In genomic region chr13:73833809-73834208, GRCm38 (mm10) we compare ENCODE assay signal across 17 mouse cellular contexts. TPM values are rescaled to one million over a fixed set of nuclear protein-coding genes. Genes with fewer than 3 reads are reported as not detected.
DNase-seq lines count a peak whose midpoint lies in the region; ATAC-seq lines count a peak whose summit lies in the region.
"Had no signal": no experiment of that assay in that cellular context is flagged by ENCODE, and none has a peak within 500 bp of the region (broad histone marks: within the 10 kb centered on the region; RNA-seq: fewer than 3 reads in every experiment).

No protein-coding gene starts in this region.

- H3K4me3 ChIP-seq in heart, embryonic 11.5 days (ENCODE audit: low read depth, low read length), result no peak overlapping the region
- no peak overlapping the region for H3K4me3 ChIP-seq in embryonic facial prominence, embryonic 11.5 days (ENCODE audit: low read depth, low read length)
- no peak overlapping the region for H3K4me3 ChIP-seq in limb, embryonic 13.5 days
- H3K4me3 ChIP-seq: heart, embryonic 15.5 days; lung, embryonic 15.5 days had no signal

- H3K27me3 ChIP-seq in heart, embryonic 11.5 days (ENCODE audit: control insufficient read depth, insufficient read depth, low read length), result no peaks in the 10 kb centered on the region
- no peaks in the 10 kb centered on the region for H3K27me3 ChIP-seq in embryonic facial prominence, embryonic 11.5 days (ENCODE audit: control insufficient read depth, insufficient read depth, low read length)
- H3K27me3 ChIP-seq in limb, embryonic 13.5 days, result 0 out of 2 replicates have a peak, but pooled peaks cover 2% of the 10 kb centered on the region
- H3K27me3 ChIP-seq: heart, embryonic 15.5 days; lung, embryonic 15.5 days had no signal

- no peak for DNase-seq in heart, postnatal 14 days
- peak; percentile 66 for DNase-seq in embryo, embryonic 10 days (ENCODE audit: low spot score)
- peak; percentile 89 for DNase-seq in embryonic facial prominence, embryonic 11.5 days (ENCODE audit: low spot score)
- DNase-seq in thymus, postnatal 10 days (ENCODE audit: low spot score in 2 of 2), result no peak
- no peak for DNase-seq in layer of hippocampus, adult 9-11 months
- no peak for DNase-seq in left cerebral cortex, postnatal 10 days (ENCODE audit: extremely low spot score in 1 of 2, low spot score in 2 of 2)
- DNase-seq: adrenal gland, postnatal 25 days; cerebellum, postnatal 10 days; gastrocnemius, postnatal 25 days; kidney, postnatal 25 days; right cerebral cortex, postnatal 14 days had no signal

- H3K9me3 ChIP-seq in heart, embryonic 11.5 days (replicated peaks; ENCODE audit: control insufficient read depth, low read length), result no peaks in the 10 kb centered on the region
- H3K9me3 ChIP-seq in embryonic facial prominence, embryonic 11.5 days (replicated peaks; ENCODE audit: control insufficient read depth, low read length), result no peaks in the 10 kb centered on the region
- H3K9me3 ChIP-seq in limb, embryonic 13.5 days, result no peaks in the 10 kb centered on the region
- H3K9me3 ChIP-seq: heart, embryonic 15.5 days; lung, embryonic 15.5 days had no signal

- WGBS in heart, embryonic 11.5 days (ENCODE audit: insufficient replicate concordance), result 72% methylated on average over 12 of the region's 12 CpGs
- 24% methylated on average over 12 of the region's 12 CpGs for WGBS in embryonic facial prominence, embryonic 11.5 days
- 4% methylated on average over 12 of the region's 12 CpGs for WGBS in limb, embryonic 13.5 days

- intact Hi-C loops in heart, postnatal 14 days (cut with DNase I), result loop anchor here (10.0 kb wide), 1 partner anchor 471 kb away; no protein-coding TSS in a partner anchor
- intact Hi-C loops in left cerebral cortex, postnatal 10 days (cut with DNase I), result no loop called here

- no peak overlapping the region for H3K27ac ChIP-seq in heart, embryonic 11.5 days (ENCODE audit: low read depth, low read length)
- H3K27ac ChIP-seq in embryonic facial prominence, embryonic 11.5 days (replicated peaks; ENCODE audit: low read depth, low read length), result peak overlapping the region; percentile 83
- H3K27ac ChIP-seq in limb, embryonic 13.5 days, result peak overlapping the region; percentile 92
- H3K27ac ChIP-seq: heart, embryonic 15.5 days; lung, embryonic 15.5 days had no signal

- H3K36me3 ChIP-seq in heart, embryonic 11.5 days (ENCODE audit: control insufficient read depth, insufficient read depth, low read length), result no peaks in the 10 kb centered on the region
- no peaks in the 10 kb centered on the region for H3K36me3 ChIP-seq in embryonic facial prominence, embryonic 11.5 days (replicated peaks; ENCODE audit: control insufficient read depth, insufficient read depth, low read depth, low read length)
- no peaks in the 10 kb centered on the region for H3K36me3 ChIP-seq in limb, embryonic 13.5 days
- H3K36me3 ChIP-seq: heart, embryonic 15.5 days; lung, embryonic 15.5 days had no signal

- ATAC-seq in heart, embryonic 11.5 days (replicated peaks; ENCODE audit: insufficient number of reproducible peaks, low FRiP score, low TSS enrichment), result no peak
- no peak for ATAC-seq in embryonic facial prominence, embryonic 11.5 days (replicated peaks; ENCODE audit: insufficient number of reproducible peaks, low FRiP score, low TSS enrichment, low read depth)
- ATAC-seq in limb, embryonic 13.5 days (ENCODE audit: low FRiP score, low read depth), result peak; percentile 74

- no peak overlapping the region for H3K4me2 ChIP-seq in heart, embryonic 11.5 days
- no peak overlapping the region for H3K4me2 ChIP-seq in embryonic facial prominence, embryonic 11.5 days (ENCODE audit: low read depth, low read length)
- H3K4me2 ChIP-seq in limb, embryonic 13.5 days (replicated peaks), result peak overlapping the region; percentile 45
- H3K4me2 ChIP-seq: heart, embryonic 15.5 days; liver, embryonic 11.5 days; lung, embryonic 15.5 days had no signal

- H3K9ac ChIP-seq in heart, embryonic 11.5 days (ENCODE audit: low read depth, low read length), result 0 out of 2 replicates have a peak overlapping the region, but pooled peaks have one; percentile 10
- 0 out of 2 replicates have a peak overlapping the region, but pooled peaks have one; percentile 5 for H3K9ac ChIP-seq in embryonic facial prominence, embryonic 11.5 days (replicated peaks; ENCODE audit: low read length)
- peak overlapping the region; percentile 51 for H3K9ac ChIP-seq in limb, embryonic 13.5 days
- H3K9ac ChIP-seq: heart, embryonic 15.5 days; lung, embryonic 15.5 days had no signal

- H3K4me1 ChIP-seq in heart, embryonic 11.5 days (ENCODE audit: control insufficient read depth, insufficient read depth, low read length), result 0 out of 2 replicates have a peak, but pooled peaks cover 10% of the 10 kb centered on the region
- peaks cover 6% of the 10 kb centered on the region; the same call in 1 of the 2 replicates for H3K4me1 ChIP-seq in embryonic facial prominence, embryonic 11.5 days (ENCODE audit: control insufficient read depth, insufficient read depth, low read length)
- peaks cover 80% of the 10 kb centered on the region for H3K4me1 ChIP-seq in limb, embryonic 13.5 days

RNA-seq across cellular contexts. Expression of gene Nkd2, which starts 13.6 kb away (rescaled TPM):
- polyA plus RNA-seq in heart, embryonic 11.5 days (2014; fragmentation: Nextera tagmentation; extraction: Ambion mirVana), result 2.3 and 2.4 TPM in 2 replicates
- total RNA-seq in heart, postnatal 14 days (2021), result 1 to 10 TPM; 1.7 to 2.2 TPM
- polyA plus RNA-seq in embryonic facial prominence, embryonic 11.5 days (2014; fragmentation: Nextera tagmentation; extraction: Ambion mirVana), result 20.1 and 20.2 TPM in 2 replicates
- polyA plus RNA-seq in limb, embryonic 13.5 days (2015; fragmentation: Nextera tagmentation; extraction: Ambion mirVana), result 40.5 and 44.5 TPM in 2 replicates
- total RNA-seq in left cerebral cortex, postnatal 10 days (2021), result 1 to 10 TPM; 6.5 to 6.6 TPM
- total RNA-seq: MEL had no signal

Comparison
In these comparisons a context has a peak if more than half of its experiments do, and no peak if none do; other contexts are left out.
1. DNase-seq: peak in embryo, embryonic 10 days (single experiment) and embryonic facial prominence, embryonic 11.5 days (single experiment); none in heart, postnatal 14 days (0 of 2), thymus, postnatal 10 days (0 of 2), layer of hippocampus, adult 9-11 months (single experiment) and left cerebral cortex, postnatal 10 days (0 of 2).
2. Peak in every context shown above with its lines, with median percentiles within 50 percentile points of each other: H3K9ac ChIP-seq.